Mouse (Mus musculus): ENCODE data around the gene Pars2. TPM values are rescaled to one million over a fixed set of nuclear protein-coding genes. Genes with fewer than 3 reads are reported as not detected.

Gene Pars2
- 1 to 10 TPM; 4.2 to 5.6 TPM for total RNA-seq (2021)

DNA sequence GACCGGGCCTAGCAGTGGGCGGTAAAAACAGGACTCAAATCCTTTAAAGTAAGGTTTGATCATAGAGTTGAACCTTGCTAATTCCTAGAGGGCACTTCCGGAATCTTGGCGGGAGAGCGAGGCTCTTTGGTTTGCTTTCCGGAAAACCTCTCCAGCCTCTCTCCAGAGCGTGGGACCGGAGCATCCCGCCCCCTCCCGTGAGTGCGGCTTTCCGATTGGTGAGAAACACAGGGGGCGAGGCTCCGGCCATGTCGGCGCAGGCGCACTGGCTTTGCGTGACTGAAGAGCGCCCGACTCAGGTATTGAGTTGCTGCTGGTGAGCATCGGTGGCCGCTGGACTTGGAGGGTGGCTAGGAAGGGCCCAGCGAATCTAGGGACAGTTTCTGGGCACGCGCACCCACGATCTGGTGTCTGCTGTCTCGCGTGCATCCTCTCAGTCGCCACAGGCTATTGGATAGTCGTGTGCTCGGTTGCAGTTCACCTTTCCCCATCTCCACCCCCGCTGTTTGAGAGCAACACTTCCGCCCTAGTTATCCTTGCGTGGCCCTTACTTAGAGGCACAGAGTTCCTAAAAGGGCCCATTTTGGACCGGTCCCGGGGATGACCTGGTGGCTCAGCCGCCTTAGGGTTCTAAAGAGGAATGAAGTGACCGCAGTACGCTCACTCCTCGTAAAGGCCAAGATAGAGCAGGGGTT lies at the start of gene Pars2:
Pars2 (plus strand) TSS at position 237 of the 695 bp plus-strand sequence.
- intact Hi-C loops (cut with DNase I), result no loop called here
- peak; percentile 93 for DNase-seq (ENCODE audit: low spot score)

DNA sequence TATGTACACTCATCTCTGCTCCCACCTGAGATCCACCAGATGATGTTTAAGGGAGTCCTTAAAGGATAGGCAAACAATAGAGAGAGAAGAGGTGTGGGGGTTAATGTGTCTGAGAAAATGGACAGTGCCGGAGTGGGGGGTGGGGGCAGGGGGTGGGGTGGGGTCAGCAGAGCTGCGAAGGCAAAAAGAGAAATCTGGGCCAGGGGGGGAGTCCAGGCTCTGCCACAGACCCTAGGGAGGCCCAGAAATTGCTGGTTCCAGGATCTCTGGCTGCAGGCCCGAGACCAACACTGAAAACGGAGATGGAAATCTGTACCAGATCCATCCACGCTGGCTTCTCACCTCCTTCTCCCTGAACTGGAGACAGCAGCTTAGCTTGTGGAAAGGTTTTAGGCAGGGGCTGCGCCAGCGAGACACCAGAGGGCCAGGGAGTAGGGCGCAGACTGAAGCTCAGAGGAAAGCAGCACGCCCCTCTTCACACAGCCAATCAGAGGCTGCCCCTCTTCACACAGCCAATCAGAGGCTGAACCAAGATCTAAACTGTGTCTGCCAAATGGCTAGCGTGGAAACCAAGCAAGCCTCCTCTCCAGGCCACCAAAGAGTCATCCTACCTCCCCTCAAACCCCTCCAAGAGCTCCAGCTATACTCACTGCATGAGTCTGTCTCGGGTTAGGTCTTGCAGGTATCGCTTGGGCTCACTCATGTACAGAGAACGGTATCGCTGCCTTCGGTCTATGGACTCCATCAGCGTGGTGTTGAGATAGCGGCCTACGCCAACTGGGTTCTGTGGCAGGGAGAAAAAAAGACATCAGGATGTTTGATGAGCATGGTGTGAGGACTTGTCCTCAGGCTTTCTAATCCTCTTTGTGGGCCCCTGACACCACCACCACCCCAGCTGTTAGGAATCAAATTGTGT lies 44.0 kb upstream of the Pars2 start:
- intact Hi-C loops (cut with DNase I), result no loop called here
- DNase-seq (ENCODE audit: low spot score), result no peak

DNA sequence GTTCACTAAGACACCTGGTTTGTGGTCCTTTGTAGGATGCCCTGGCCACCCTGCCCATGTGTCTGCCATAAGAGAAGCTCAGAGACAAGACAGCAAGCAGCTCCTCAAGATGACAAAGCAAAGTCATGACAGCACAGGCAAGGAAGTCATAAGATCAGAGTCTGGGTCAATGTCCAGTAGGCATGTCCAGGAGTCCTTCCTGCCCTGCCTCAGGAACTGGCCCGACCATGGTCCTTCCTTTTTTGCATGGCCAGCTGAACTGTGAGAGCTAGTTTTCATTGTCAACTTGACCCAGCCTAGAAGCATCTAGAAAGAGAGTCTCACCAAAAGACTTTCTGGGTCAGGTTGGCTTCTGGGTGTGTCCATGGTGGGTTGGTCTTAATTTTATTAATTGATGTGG lies 43.0 kb upstream of the Pars2 start:
- DNase-seq (ENCODE audit: low spot score), result no peak
- intact Hi-C loops (cut with DNase I), result no loop called here

DNA sequence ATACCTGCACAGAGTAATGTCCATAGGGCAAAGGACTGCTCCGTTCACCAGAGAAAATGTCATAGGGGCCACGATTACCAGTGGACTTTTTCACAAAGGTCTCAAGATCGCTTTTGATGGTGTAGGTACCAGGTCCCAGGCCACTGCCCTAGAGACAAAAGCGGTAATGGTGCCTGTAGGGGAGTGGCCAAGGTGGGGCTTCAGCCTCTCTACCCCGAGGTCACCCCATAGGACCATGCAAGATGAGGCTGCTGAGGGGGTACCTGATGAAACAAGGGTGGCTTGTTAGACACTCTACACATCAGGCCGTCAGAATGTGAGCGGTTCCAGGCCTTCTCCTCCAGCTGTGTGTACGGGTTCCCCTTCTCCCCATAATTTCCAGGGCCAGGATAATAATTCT lies 37.8 kb upstream of the Pars2 start:
- DNase-seq (ENCODE audit: low spot score), result no peak
- intact Hi-C loops (cut with DNase I), result loop anchor here (5.0 kb wide), 1 partner anchor 549 kb away; no protein-coding TSS in a partner anchor

DNA sequence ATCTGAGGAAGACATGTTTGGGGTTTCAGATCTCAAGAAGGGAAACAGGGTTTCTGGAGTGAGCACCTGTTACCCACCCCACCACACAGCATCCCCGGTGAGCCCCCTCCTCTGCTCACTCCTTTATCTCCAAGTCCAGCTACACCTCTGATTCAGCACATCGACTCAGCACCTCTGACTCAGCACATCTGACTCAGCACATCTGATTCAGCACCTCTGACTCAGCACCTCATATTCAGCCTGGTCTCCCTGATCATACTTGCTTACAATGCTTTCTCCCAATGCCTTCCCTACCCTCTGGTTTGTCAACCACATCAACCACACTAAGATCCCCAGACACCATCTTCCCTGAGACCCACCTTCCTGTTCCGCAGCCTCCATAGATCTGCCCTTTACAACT lies 37.3 kb upstream of the Pars2 start:
- intact Hi-C loops (cut with DNase I), result loop anchor here (5.0 kb wide), 1 partner anchor 549 kb away; no protein-coding TSS in a partner anchor
- no peak for DNase-seq (ENCODE audit: low spot score)

DNA sequence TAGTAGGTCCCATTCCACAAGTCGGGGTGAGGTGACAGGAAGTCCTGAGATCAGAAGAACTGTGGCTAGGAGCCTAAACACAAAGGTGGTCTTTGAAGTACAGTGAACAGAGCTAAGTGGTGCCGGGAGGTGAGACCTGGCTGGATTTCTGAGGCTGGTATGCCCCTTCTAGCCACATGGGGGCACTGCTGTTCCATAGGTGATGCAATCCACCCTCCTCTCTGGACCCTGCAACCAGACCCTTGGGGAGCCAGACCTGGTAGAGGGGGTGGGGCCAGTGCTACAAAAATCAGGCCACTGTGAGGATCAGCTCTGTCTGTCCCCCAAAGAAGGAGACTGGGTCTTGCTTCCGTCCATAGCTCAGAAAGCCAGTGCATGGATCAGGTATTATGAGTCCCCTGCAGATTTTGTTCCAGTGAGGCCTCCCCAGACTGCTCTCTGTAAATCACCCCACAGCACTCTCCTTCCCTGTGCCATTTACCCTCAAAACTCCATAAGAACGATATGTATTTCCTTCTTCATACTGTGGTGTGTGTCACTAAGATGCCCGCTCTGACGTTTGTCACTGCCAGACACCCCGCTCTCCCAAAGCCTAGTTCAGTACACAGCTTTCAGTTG lies 36.6 kb upstream of the Pars2 start:
- intact Hi-C loops (cut with DNase I), result loop anchor here (1.0 to 5.0 kb wide), 2 partner anchors 94 to 548 kb away; no protein-coding TSS in a partner anchor
- DNase-seq (ENCODE audit: low spot score), result no peak

DNA sequence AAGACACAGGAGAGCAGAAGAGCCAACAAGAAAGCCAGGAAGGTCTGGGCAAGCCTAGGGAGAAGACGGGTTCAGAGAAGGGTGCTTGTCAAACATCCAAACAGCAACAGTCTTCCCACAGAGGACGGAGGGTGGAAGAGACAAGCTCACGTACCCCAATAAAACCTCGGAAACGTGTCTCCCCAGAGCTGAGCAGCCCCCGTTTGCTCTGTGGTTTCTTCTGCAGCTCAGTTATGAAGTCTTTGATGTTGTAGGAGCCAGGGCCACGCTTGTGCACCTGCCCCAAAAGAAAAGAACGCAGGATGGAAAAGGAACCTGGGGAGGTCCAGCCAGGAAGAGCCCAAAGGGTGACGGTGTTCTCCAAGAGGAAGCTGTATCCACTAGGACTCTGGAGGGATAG lies 36.0 kb upstream of the Pars2 start:
- intact Hi-C loops (cut with DNase I), result loop anchor here (1.0 to 5.0 kb wide), 2 partner anchors 93 to 547 kb away; no protein-coding TSS in a partner anchor
- DNase-seq (ENCODE audit: low spot score), result no peak

DNA sequence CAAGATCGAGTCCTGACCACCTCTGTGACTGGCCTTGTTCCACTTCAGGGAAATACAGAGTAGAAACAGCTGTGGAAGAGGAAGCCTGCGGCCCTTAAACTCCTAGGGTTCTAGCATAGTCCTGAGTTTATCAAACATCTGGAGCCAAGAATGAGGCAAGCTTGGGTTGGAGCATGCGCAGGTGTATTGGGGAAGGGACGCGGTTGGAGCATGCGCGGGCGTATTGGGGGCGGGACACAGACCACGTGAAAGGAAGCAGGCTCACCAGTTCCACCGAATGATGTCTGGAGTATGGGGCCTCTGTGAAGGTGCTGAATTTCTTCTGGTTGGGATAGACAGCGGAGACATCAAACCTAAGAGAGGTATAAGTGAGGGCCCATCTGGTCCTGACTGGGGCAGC lies 35.2 kb upstream of the Pars2 start:
- no peak for DNase-seq (ENCODE audit: low spot score)
- intact Hi-C loops (cut with DNase I), result no loop called here

DNA sequence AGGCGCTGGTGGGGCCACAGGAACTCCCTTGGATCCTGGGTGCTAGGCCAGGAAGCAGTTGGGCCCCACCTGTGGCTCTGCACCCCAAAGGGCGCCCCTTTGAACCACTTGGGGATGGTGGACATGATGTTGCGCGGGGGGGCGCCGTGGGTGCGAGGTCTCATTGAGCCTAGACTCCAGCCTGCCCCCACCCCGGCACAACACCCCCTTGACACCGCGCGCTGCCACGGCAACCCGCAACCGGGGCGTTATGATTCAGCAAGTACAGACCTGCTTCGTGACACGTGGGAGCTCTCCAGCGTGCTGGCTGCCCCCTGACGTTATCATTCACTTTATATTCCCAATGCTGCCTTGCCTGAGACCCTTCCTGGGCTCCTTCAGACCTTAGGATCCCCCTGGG lies 33.8 kb upstream of the Pars2 start, which contains the start of gene Lexm:
Lexm (minus strand) TSS at position 186 of the 400 bp plus-strand sequence.
- no peak for DNase-seq (ENCODE audit: low spot score)
- intact Hi-C loops (cut with DNase I), result no loop called here

DNA sequence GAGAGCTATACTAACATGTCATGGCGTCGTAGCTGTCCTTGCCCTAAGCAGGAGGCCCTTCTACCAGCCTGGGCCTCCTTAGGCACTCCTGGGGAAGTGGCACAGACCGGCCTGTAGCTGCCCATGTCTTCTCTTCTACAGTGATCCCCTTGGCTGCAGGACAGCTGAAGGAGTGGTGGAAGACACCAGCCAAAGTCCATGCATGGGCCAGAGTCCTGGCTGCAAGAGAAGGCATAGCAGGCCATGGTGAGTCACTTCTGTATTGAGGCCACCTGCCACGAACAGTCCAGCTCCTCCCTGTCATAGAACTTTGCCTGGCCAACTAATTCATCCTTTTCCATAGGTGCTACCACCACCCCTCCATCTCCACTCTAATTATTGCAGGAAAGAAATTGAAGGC lies 32.0 kb upstream of the Pars2 start:
- intact Hi-C loops (cut with DNase I), result no loop called here
- DNase-seq (ENCODE audit: low spot score), result no peak

DNA sequence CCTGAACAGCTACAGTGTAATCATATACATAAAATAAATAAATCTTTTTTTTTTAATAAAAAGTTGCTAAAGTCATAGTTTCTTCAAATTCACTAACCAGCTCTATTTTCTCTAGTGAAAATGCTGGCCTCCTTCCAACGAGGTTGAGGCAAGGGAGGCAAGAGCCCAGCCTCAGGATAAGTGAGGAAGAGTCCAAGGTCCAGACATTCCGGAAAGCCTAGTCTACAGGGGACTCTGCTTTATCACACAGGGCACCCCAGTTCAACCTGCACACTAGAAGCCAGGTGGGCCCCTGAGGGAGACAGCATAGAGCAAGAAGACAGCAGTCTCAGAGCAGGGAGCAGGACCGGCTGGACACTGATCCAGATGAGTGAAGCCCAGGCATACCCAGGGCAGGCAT lies 29.4 kb upstream of the Pars2 start:
- DNase-seq (ENCODE audit: low spot score), result no peak
- intact Hi-C loops (cut with DNase I), result no loop called here

DNA sequence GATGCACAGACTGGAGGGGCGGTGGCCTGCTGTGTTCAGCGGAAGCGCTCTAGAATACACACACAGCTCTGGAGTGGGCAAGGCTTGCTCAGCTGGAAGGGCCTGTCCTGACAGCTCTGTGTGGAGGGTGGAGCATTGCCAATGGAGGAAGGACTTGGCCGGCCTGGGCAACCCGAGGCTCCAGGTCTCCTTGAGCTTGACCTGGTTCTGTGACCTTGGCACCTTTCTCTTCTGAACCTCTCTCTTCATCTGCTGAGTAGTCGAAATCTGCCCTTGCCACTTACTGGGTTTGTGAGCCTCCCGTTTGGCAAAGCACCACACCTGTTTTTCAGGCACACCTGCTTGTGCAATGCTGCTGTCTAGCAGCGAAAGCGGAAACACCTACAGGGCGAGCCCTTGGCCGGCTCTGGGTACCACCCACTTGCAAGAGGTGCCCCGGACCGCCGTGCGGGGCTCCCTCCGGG lies 28.8 kb upstream of the Pars2 start, which contains the start of gene Ttc22:
Ttc22 (plus strand) TSS at position 403 of the 464 bp plus-strand sequence.
- no peak for DNase-seq (ENCODE audit: low spot score)
- intact Hi-C loops (cut with DNase I), result no loop called here

DNA sequence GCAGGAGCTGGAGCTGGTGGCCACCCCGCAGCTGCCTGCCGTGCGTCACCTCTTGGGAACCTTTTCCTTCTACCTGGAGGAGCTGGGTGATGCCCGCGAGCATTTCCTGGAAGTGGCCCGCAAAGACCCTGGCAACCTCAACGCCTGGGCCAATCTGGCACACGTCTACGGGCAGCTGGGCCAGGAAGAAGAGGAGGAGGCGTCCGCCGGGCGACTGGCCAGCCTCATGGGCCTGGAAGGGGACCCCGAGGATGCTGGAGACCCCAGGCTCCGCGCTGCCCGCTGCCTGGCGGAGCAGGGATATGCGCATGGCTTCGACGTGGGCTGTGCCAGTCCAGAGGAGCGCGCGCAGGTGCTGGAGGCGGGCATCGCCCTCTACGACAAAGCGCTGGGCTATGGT lies 28.2 kb upstream of the Pars2 start:
- no peak for DNase-seq (ENCODE audit: low spot score)
- intact Hi-C loops (cut with DNase I), result no loop called here

DNA sequence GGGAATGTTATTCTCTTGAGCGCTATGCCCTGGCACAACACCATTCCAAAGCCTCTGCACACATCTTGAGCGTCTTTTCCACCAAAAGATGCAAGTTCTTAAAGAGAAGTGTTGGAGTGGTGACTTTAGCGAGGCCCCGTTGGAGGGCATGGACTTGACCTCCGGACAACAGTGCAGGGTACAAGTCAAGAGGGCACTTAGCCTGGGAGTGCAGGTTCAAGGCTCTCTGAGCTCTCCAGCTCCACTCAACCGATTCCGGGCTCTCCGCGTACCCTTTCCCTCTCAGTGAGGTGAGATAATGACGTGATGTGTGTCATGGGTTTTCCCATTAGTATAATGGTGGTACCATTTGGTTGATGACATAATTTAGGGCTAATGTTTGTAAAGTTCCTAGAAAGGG lies 26.6 kb upstream of the Pars2 start:
- no peak for DNase-seq (ENCODE audit: low spot score)
- intact Hi-C loops (cut with DNase I), result no loop called here

DNA sequence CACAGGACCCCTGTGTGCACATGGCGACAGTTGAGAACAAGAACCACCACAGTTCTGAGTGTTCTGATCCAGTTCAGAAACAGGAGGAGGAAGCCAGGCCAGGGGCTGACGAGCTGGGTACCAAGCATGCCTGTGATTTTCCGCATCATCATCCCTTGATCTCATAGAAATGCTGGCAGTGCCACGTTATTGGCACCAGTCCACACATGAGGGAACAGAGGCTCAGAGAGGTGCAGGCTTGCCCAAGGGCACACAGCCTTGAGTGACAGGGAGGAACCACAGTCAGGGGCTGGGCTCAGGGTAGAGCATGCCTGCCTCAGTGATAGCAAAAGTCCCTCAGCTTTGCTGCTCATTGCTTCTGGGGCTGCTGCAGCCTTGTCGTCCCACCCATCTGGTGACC lies 23.1 kb upstream of the Pars2 start:
- no peak for DNase-seq (ENCODE audit: low spot score)
- intact Hi-C loops (cut with DNase I), result no loop called here

DNA sequence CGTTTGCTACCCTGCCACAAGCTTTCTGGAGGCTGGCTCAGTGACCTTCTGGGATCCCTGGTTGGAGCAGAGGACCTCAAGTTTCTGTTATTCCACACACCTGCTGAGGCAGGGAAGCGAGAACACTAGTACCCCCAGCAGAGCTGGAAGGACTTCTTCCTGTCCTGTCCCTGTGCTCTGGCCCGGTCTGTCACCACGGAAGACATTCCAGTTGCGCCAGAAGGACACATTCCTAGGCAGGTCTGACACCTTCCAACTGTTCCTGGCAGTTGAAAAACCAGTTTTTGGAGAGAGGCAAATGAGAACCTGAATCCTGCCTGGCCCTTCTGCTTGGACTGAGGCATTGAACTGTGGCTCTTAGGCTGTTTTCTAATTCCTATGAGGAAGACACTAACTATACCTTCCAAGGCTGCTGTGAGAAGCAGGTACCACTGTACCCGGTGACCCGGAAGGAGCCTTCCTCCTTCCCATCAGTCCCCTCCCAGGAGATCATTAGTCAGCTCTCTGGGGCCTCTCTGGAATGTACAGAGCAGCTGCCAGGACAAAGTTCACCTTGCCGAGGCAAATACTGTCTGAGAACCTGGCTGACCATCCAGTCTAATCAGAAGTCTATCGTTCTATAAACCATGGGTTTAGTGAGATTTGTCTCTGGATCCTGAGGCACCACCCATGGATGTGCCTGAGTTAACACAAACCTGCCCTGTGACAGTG lies 22.1 kb upstream of the Pars2 start:
- intact Hi-C loops (cut with DNase I), result no loop called here
- DNase-seq (ENCODE audit: low spot score), result no peak

DNA sequence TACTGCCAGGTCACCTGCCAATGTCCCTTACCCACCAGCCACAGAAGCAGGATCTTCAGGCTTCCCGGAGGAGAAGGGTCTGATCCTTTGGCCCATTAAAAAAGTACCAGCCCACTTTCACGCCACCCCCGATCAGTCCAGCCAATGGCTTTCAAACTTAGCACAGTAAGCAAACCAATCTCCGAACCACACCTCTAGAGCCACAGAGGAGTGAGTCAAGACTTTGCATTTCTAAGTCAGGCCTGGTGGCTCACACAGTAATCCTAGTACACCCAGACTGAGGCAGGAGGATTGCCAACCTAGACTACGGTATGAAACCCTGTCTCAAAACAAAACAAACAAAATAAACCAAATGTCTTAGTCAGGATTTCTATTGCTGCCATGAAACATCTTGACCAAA lies 21.5 kb upstream of the Pars2 start:
- intact Hi-C loops (cut with DNase I), result no loop called here
- DNase-seq (ENCODE audit: low spot score), result no peak

DNA sequence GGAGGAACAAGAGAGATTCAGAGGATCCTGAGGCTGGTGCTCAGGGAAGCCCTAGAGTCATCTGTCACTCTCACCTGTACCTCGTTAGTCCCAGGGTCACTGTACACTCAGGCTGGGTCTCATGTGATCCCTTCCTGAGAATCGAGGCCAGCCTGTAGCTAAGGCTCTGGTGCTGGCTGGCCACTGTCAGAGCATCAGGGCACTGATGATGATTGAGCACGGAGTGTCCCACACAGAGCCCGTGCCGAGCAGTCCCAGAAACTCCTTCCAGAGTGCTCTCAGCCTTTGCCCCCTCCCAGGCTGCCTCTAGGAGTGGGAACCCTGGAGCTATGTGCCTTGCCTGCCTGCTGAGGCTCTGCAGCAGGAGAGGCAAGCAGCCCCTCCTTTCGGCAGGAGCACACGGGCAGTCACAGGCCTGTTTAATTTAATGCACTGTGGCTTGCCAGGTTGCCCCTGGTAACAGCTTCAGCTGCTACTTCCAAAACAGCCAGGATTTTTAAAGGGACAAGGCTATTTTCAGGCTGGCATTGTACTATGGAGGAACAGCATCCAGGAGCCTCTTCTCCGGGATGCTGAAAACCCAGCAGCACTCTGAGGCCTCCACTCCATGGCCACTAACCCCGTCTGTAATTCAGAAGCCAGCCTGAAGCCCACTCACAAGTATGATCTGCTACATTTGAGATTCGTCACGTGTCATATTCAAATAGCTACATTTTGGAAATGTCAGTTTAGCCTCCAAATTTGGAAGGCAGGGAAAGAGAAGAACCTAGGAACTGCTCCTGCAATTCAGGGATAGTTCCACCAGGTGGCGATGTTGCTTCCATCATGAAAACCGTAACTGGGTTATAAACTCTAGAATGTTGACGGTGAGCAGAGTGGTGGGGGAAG lies 20.3 kb upstream of the Pars2 start:
- DNase-seq (ENCODE audit: low spot score), result no peak
- intact Hi-C loops (cut with DNase I), result loop anchor here (1.0 to 5.0 kb wide), 3 partner anchors 42 to 532 kb away; no protein-coding TSS in a partner anchor

DNA sequence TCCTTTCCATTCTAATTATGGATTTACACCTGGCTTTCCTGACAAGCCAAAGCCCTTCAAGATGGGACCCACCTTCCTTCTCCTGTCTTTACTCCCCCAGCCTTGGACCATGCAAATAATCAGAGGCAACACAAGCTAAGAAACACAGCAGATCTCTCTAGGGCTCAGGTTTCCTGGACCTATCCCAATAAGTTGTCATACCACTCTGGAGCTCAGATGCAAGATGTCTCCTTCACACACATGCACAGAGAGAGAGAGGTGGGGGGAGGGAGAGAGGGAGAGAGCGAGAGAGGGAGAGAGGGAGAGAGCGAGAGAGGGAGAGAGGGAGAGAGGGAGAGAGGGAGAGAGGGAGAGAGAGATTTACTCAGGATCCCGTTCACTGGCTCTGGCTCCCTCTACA lies 18.6 kb upstream of the Pars2 start:
- DNase-seq (ENCODE audit: low spot score), result no peak
- intact Hi-C loops (cut with DNase I), result loop anchor here (5.0 kb wide), 2 partner anchors 40 to 530 kb away; no protein-coding TSS in a partner anchor
